Mouse (Mus musculus) left cerebral cortex, adult 11 months (tissue): ENCODE results near the gene Il10.
"Not testable (repeated sequence)": the region's sequence is repeated elsewhere in the genome, so short reads cannot be mapped to it uniquely, and the experiment has no call there.

Experiments used
- DNase-seq: peaks from one replicate; pipeline ENCODE4 v3.0.0; 2022; ENCODE audit warnings: low spot score

The Il10 gene

GRCm38 (mm10) chr1:131020425-131021310, 1.0 kb downstream of the Il10 start:
- no peak for DNase-seq

GRCm38 (mm10) chr1:131021438-131021837, 1.8 kb downstream of the Il10 start:
- no peak for DNase-seq

GRCm38 (mm10) chr1:131021900-131022590, 2.4 kb downstream of the Il10 start:
- no peak for DNase-seq

- no peak for DNase-seq
These were observed 3.1 kb downstream of the Il10 start for GRCm38 (mm10) chr1:131022591-131023249.

GRCm38 (mm10) chr1:131023250-131023858, 3.7 kb downstream of the Il10 start:
- not testable (repeated sequence) for DNase-seq

- no peak for DNase-seq
These were observed 5.5 kb downstream of the Il10 start for GRCm38 (mm10) chr1:131024900-131025842.

GRCm38 (mm10) chr1:131025843-131026190, 6.2 kb downstream of the Il10 start:
- DNase-seq = no peak

- DNase-seq = no peak
These were observed 9.6 kb downstream of the Il10 start for GRCm38 (mm10) chr1:131029215-131029614.

GRCm38 (mm10) chr1:131030261-131030660, 10.6 kb downstream of the Il10 start:
- DNase-seq = no peak

GRCm38 (mm10) chr1:131031267-131031666, 11.6 kb downstream of the Il10 start:
- DNase-seq = no peak

- no peak for DNase-seq
These were observed 18.4 kb downstream of the Il10 start for GRCm38 (mm10) chr1:131038001-131038400.

- DNase-seq = no peak
These were observed 18.9 kb downstream of the Il10 start for GRCm38 (mm10) chr1:131038415-131039017.

- no peak for DNase-seq
These were observed 19.8 kb downstream of the Il10 start for GRCm38 (mm10) chr1:131039479-131039878.

GRCm38 (mm10) chr1:131042263-131042662, 22.6 kb downstream of the Il10 start:
- DNase-seq = no peak

GRCm38 (mm10) chr1:131042721-131043120, 23.1 kb downstream of the Il10 start:
- no peak for DNase-seq

- no peak for DNase-seq
These were observed 24.0 kb downstream of the Il10 start for GRCm38 (mm10) chr1:131043636-131044035.

- no peak for DNase-seq
These were observed 26.2 kb downstream of the Il10 start for GRCm38 (mm10) chr1:131045723-131046355.

GRCm38 (mm10) chr1:131046607-131047006, 27.0 kb downstream of the Il10 start:
- no peak for DNase-seq

- DNase-seq = no peak
These were observed 28.6 kb downstream of the Il10 start for GRCm38 (mm10) chr1:131048121-131048863.

GRCm38 (mm10) chr1:131048946-131049345, 29.3 kb downstream of the Il10 start:
- DNase-seq = no peak
